Mouse (Mus musculus) cerebellum, adult 2 months (tissue): ENCODE measurements around the gene Lmo7.

ENCODE experiments used
- CTCF ChIP-seq: fragments of 200-500 bp; IDR thresholded peaks from 2 replicates; pipeline ENCODE4 v1.5.1; 2011; ENCODE audit warnings: low read depth, mild to moderate bottlenecking, control low read depth, low read length, moderate library complexity, borderline replicate concordance; ENCODE audit not compliant: insufficient read depth
- POLR2A ChIP-seq: fragments of 200-500 bp; IDR thresholded peaks from 2 replicates; pipeline ENCODE4 v1.6.1; 2011; ENCODE audit warnings: low read length, control low read depth, borderline replicate concordance; ENCODE audit not compliant: insufficient read depth

- TF ChIP-seq CTCF (no peak), POLR2A (no peak)
These were observed 171.7 kb downstream of the Lmo7 start for GRCm38 (mm10) chr14:101901496-101901895.
